Mouse (Mus musculus) liver, adult 2 months (tissue): ENCODE measurements at regions not wholly inside any gene's neighbourhood (a gene's known extent, or its start where the extent isn't known, plus 50 kb on each side); places are given as distances from the start of the nearest gene placed in this dataset.

Experiments
- DNase-seq: peaks from one replicate; pipeline ENCODE4 v3.0.0-alpha.2; 2011; ENCODE audit warnings: low read depth, low spot score; ENCODE audit errors: extremely low read depth
- H3K27ac ChIP-seq: fragments of 200-500 bp; replicated peaks from 2 replicates; pipeline ENCODE4 v1.5.1; 2012; ENCODE audit warnings: low read depth, mild to moderate bottlenecking, control low read depth, inconsistent platforms, low read length; ENCODE audit not compliant: insufficient read depth
- H3K27me3 ChIP-seq: fragments of 200-500 bp; 2 replicates; pipeline ENCODE4 v1.6.1; 2012; ENCODE audit warnings: mild to moderate bottlenecking, moderate library complexity, low read length, inconsistent platforms; ENCODE audit not compliant: control insufficient read depth, insufficient read depth
- H3K36me3 ChIP-seq: fragments of 200-500 bp; 2 replicates; pipeline ENCODE4 v1.6.1; 2012; ENCODE audit warnings: low read length, inconsistent platforms; ENCODE audit not compliant: control insufficient read depth, insufficient read depth
- H3K4me1 ChIP-seq: fragments of 200-500 bp; 2 replicates; pipeline ENCODE4 v1.6.1; 2011; ENCODE audit warnings: low read length; ENCODE audit not compliant: control insufficient read depth, insufficient read depth
- H3K4me3 ChIP-seq: fragments of 200-500 bp; 2 replicates; pipeline ENCODE4 v1.5.1; 2011; ENCODE audit warnings: low read depth, mild to moderate bottlenecking, control low read depth, low read length, moderate library complexity; ENCODE audit not compliant: insufficient read depth
- H3K79me2 ChIP-seq: fragments of 200-500 bp; 2 replicates; pipeline ENCODE4 v1.6.1; 2012; ENCODE audit warnings: inconsistent platforms, mild to moderate bottlenecking, low read length, moderate library complexity; ENCODE audit not compliant: control insufficient read depth, insufficient read depth
- H3K9ac ChIP-seq: fragments of 200-500 bp; 2 replicates; pipeline ENCODE4 v1.6.1; 2012; ENCODE audit warnings: low read depth, mild to moderate bottlenecking, control low read depth, inconsistent platforms, low read length
- CTCF ChIP-seq: fragments of 200-500 bp; IDR thresholded peaks from 2 replicates; pipeline ENCODE4 v1.5.1; 2011; ENCODE audit warnings: low read depth, low read length, control low read depth
- POLR2A ChIP-seq: fragments of 200-500 bp; IDR thresholded peaks from 2 replicates; pipeline ENCODE4 v1.6.1; 2011; ENCODE audit warnings: low read length, control low read depth; ENCODE audit not compliant: insufficient read depth; ENCODE audit errors: extremely low read depth
- WGBS: fragments of 180-500 bp; shearing (Covaris S2); methylation state at CpG from one replicate; pipeline ENCODE4 v1.1.7; 2018; 5-methylcytosine and 5-hydroxymethylcytosine counted together

- H3K4me3 ChIP-seq: no peak overlapping the region
- H3K9ac ChIP-seq: no peak overlapping the region
- H3K27ac ChIP-seq: no peak overlapping the region
- DNase-seq: no peak
- no peaks in the 10 kb centered on the region for H3K27me3 ChIP-seq
- H3K4me1 ChIP-seq: no peaks in the 10 kb centered on the region
- TF ChIP-seq CTCF: no peak
- TF ChIP-seq POLR2A: no peak
- no peaks in the 10 kb centered on the region for H3K79me2 ChIP-seq
- H3K36me3 ChIP-seq: no peaks in the 10 kb centered on the region
- 73% methylated on average over 2 of the region's 2 CpGs for WGBS
Observed at GRCm38 (mm10) chr16:7518711-7519110, 906.2 kb downstream of the Tmem114 start.
